Mouse (Mus musculus) cerebellum, adult 11 months (tissue): ENCODE measurements around the gene Sult1a1.

ENCODE experiments used
- DNase-seq: peaks from one replicate; pipeline ENCODE4 v3.0.0; 2022

Gene Sult1a1

GRCm38 (mm10) chr7:126676207-126676606 is at the start of gene Sult1a1:
TSS of gene Sult1a1 (minus strand) at chr7:126676432.
- no peak for DNase-seq

GRCm38 (mm10) chr7:126725667-126726066 is 49.4 kb upstream of the Sult1a1 start:
- no peak for DNase-seq

DNA sequence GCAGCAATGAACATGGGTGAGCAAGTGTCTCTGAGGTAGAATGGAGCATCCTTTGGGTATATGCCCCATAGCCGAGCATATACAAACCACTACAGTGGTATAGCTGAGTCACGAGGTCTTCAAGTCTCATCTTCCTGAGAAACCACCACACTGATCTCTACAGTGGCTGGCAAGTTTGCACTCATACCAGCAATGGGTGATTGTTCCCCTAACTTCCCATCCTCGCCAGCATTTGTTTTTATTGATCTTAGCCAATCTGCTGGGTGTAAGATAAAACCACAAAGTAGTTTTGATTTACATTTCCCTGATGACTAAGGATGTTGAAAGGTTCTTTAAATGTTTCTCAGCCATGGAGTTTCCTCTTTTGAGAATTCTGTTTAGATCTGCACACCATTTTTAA is 48.8 kb upstream of the Sult1a1 start:
- DNase-seq, result no peak

- DNase-seq, result no peak
Measured at GRCm38 (mm10) chr7:126721635-126722034, 45.4 kb upstream of the Sult1a1 start.

GRCm38 (mm10) chr7:126718787-126719337 is 42.6 kb upstream of the Sult1a1 start:
- no peak for DNase-seq

DNA sequence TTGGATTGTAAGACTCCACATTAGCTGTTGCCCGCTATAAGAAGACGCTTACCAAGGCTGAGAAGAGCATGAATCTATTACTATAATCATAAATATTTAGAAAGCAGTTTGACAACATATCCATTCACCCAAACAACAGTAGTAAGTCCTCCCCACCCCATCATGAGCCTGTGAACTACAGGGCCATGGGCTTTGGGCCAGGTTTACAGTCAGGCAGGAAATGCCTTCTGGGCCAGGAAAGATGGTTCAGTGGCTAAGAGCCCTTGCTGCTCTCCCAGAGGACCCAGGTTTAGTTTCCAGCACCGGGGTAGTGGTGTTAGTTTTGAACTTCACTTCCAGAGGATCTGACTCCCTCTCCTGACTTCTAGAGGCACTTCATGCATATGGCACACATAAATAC is 41.3 kb upstream of the Sult1a1 start:
- no peak for DNase-seq

DNA sequence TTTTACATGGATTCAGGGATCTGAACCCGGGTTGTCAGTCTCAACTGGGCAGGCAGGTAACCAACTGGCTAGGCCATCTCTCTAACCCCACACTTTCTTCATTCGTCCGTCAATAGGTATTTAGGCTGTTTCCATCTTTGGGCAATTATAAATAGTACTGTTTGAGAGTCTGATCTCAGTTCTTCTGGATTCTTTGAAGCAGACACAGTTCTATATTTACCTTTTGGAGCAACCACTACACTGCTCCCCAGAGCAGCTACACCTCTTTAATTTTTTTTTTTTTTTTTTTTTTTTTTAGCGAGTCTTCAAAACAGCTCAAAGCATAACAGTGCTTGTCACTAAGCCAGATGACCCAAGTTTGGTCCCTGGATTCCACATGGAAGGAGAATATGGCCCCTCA is 39.4 kb upstream of the Sult1a1 start:
- DNase-seq, result no peak

- DNase-seq, result no peak
Measured at GRCm38 (mm10) chr7:126711910-126712309, 35.7 kb upstream of the Sult1a1 start.

GRCm38 (mm10) chr7:126710266-126710665 is 34.0 kb upstream of the Sult1a1 start:
- no peak for DNase-seq

GRCm38 (mm10) chr7:126708175-126708952 is 32.1 kb upstream of the Sult1a1 start:
- DNase-seq, result no peak

DNA sequence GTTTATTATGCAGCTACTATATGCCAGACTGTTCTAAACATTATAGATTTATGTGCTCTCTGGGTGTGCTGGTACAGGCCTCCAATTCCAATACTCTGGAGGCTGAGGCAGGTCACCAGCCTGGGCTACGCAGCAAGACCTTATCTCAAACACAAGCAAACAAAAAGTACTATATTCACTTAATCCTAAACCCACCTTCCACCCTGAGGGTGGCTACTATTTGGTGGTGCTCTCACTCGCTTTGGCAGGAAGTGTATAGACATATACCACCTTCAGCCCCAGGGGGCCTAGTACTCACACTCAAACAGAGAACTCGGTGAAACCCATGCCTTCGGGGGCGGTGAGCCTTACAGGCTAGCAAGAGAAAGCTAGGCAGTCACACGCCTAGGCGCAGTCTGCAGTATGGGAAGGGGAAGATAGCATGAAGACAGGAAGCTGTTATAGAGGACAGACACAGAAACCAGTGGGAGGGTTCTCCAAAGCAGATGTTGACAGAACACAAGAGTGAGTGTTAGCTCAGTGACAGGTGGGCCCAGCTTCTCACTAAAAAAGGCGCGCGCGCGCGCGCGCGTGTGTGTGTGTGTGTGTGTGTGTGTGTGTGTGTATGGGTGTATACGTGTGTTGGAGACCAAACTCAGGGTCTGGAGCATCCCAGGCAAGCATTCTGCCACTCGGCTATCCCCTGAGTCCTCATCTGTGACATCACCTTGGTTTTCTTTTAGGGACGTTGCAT is 31.4 kb upstream of the Sult1a1 start, which contains the start of gene Coro1a:
Gene Coro1a (minus strand): TSS at position 346 of the 733 bp plus-strand sequence.
- no peak for DNase-seq

GRCm38 (mm10) chr7:126704121-126704980 is 28.1 kb upstream of the Sult1a1 start:
- peak; percentile 85 for DNase-seq

GRCm38 (mm10) chr7:126703757-126704077 is 27.5 kb upstream of the Sult1a1 start:
- DNase-seq, result peak; percentile 49

DNA sequence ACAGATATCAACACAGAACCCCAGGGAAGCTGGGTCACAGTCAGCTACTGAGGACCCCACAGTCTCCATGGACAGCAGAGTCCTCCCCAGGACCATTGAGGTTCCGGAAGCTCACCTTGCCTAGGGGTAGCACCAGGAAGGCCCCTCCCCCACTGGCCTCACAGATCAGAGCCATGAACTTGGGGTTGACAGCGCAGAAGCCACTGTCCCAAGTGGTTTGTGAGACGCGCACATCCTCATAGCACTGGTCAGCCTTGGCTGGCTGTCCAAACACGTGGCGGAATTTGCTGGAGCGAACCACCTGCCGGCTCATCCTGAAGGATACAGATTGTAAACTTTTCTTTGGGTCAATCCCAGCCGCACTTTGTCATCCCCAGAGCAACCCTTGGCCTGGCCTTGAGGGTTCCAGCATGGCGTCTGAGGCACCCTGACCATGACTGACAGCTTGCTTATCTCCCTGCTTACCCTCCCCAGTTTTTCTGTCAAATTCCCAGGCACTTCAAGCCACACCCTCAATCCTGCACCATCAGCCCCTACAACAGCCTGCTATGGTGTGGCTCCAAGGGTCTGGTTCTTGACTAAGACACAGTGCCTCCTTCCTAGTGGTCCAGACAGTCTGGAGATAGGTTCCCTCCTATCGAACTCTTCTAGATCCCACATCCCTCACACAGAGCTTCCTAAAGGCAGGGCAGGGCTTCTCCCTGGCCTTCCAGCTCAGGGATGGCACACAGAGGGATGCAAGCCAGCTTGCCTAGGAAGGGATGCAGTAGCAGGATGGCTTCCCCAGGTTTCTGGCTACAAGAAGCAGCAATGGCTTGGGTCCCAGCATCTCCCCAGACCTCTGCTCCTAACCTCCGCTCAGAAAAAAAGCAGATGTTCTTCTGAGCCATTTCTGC is 26.9 kb upstream of the Sult1a1 start:
- DNase-seq, result no peak

GRCm38 (mm10) chr7:126702358-126702757 is 26.1 kb upstream of the Sult1a1 start:
- DNase-seq, result no peak

- DNase-seq, result no peak
Measured at GRCm38 (mm10) chr7:126701559-126702357, 25.5 kb upstream of the Sult1a1 start.

- DNase-seq, result peak; percentile 89
Measured at GRCm38 (mm10) chr7:126701070-126701469, 24.8 kb upstream of the Sult1a1 start.

DNA sequence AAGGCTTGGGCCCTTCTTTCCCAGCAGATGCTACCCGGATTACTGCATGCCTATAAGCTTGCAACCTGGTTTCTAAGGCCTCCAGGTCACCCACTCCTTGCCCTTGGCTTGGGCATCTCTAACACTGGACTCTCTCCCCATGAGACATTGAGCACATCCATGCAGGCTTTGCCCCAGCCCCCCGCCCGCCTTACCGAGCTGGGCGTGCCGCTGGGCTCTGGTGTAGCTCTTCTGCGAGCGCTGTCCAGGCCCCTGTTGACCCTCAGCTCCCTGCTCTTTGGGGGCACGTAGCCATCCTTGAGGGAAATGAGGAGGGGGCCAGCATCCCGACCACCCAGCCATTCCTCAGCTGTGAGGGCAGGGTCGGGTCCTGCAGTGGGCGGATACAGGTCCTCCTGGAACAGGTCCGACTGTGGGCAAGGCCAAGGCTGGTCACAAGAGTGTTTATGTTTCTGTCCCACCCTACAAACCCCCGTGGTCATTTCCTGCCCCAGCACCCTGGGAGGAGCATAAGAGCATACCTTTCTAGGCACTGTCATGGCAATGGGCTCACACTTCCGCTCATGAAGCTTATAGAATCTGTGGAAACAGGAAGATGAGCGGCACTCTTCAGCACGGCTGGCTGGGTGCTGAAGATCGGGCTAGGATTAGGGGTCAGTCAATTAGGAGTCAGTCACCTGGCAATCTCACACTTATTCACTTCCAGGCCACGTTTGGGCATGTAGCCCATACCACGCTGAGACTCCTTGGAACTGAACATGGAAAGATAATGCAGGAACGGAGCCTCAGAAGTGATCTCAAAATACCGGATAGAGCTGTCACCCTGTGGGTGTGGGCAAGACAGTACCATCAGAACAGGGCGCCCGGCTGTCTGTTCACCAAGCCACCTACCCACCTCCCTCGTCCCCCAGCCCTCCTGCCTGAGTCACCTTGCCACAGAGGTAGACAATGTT is 24.1 kb upstream of the Sult1a1 start:
- DNase-seq, result no peak

DNA sequence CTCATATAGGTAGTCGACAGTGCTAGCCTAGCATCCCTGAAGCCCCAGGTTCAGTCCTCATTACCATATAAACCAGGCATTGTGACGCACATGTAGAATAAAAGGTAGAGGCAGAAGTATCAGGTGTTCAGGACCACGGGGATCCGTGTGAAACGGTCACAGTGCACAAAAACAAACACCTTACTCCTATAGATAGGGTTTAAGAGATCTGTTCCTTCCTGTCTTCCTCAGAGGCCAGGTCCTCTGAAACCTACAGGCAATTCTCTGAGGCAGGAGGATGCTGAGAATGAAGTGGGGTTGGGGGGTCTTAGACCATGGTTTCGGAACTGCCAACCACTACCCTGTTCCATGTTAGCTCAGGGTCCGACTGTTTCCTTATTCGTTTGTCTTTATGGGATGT is 21.6 kb upstream of the Sult1a1 start:
- DNase-seq, result no peak

DNA sequence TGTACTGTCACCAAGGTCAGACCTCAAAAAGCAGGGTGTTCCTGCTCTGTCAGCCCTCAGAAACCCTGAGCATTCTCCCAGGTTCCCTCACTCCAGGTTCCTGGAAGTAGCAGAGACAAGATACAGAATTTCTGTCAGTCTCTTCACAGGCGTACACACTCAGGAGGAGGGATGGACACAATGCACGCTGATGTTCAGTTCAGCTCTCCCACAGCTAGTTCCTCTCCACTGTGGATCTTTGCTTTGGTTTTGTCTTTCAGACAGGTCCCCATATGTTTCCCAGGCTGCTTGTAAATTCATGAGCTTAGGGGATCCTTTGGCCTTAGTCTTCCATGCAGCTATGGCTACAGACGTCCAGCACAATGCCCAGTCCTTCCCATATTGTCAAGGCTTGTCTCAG is 20.7 kb upstream of the Sult1a1 start:
- DNase-seq, result no peak
